Mouse (Mus musculus): ENCODE measurements around the gene Spred2. TPM values are rescaled to one million over a fixed set of nuclear protein-coding genes. Genes with fewer than 3 reads are reported as not detected.
A peak's percentile ranks its signal among the peaks of the same experiment; 100 is the strongest.

The Spred2 gene
- polyA plus RNA-seq, 1 experiment from 2014 or later = 5.4 TPM

GRCm38 (mm10) chr11:19900712-19901111 lies 23.5 kb upstream of the Spred2 start:
- Histone ChIP-seq H3K9ac (ENCODE audit: low read length) (no peak overlapping the region), H3K9me3 (replicated peaks; ENCODE audit: control insufficient read depth, low read length) (peaks cover 5% of the 10 kb centered on the region; the same call in 1 of the 2 replicates), H3K27ac (ENCODE audit: low read depth, low read length) (no peak overlapping the region), H3K4me2 (ENCODE audit: low read length) (no peak overlapping the region), H3K4me1 (ENCODE audit: control insufficient read depth, insufficient read depth, low read length) (no peaks in the 10 kb centered on the region), H3K27me3 (replicated peaks; ENCODE audit: control insufficient read depth, insufficient read depth, low read length) (no peaks in the 10 kb centered on the region), H3K36me3 (ENCODE audit: control insufficient read depth, insufficient read depth, low read length) (no peaks in the 10 kb centered on the region), H3K4me3 (ENCODE audit: low read depth, low read length) (no peak overlapping the region)
- WGBS = 78% methylated on average over 4 of the region's 4 CpGs
- no peak for ATAC-seq
- DNase-seq (ENCODE audit: low spot score) = no peak

GRCm38 (mm10) chr11:19911216-19911615 lies 13.0 kb upstream of the Spred2 start:
- 88% methylated on average over 3 of the region's 3 CpGs for WGBS
- H3K4me2 ChIP-seq (ENCODE audit: low read length) = no peak overlapping the region

GRCm38 (mm10) chr11:19912179-19912578 lies 12.0 kb upstream of the Spred2 start:
- no peak overlapping the region for H3K9ac ChIP-seq (ENCODE audit: low read length)
- H3K4me1 ChIP-seq (ENCODE audit: control insufficient read depth, insufficient read depth, low read length) = no peaks in the 10 kb centered on the region
- DNase-seq (ENCODE audit: low spot score) (no peak), ATAC-seq (no peak)
- peaks cover 9% of the 10 kb centered on the region; the same call in 1 of the 2 replicates for H3K9me3 ChIP-seq (replicated peaks; ENCODE audit: control insufficient read depth, low read length)
- no peak overlapping the region for H3K4me2 ChIP-seq (ENCODE audit: low read length)
- H3K4me3 ChIP-seq (ENCODE audit: low read depth, low read length) = no peak overlapping the region
- WGBS = 84% methylated on average over 6 of the region's 6 CpGs
- H3K27me3 ChIP-seq (replicated peaks; ENCODE audit: control insufficient read depth, insufficient read depth, low read length) = no peaks in the 10 kb centered on the region
- no peaks in the 10 kb centered on the region for H3K36me3 ChIP-seq (ENCODE audit: control insufficient read depth, insufficient read depth, low read length)
- H3K27ac ChIP-seq (ENCODE audit: low read depth, low read length) = no peak overlapping the region

More at GRCm38 (mm10) chr11:19911216-19911615, 13.0 kb upstream of the Spred2 start:
- ATAC-seq (no peak), DNase-seq (ENCODE audit: low spot score) (no peak)
- Histone ChIP-seq H3K27ac (ENCODE audit: low read depth, low read length) (no peak overlapping the region), H3K27me3 (replicated peaks; ENCODE audit: control insufficient read depth, insufficient read depth, low read length) (no peaks in the 10 kb centered on the region), H3K9ac (ENCODE audit: low read length) (no peak overlapping the region), H3K4me1 (ENCODE audit: control insufficient read depth, insufficient read depth, low read length) (no peaks in the 10 kb centered on the region), H3K4me3 (ENCODE audit: low read depth, low read length) (no peak overlapping the region), H3K36me3 (ENCODE audit: control insufficient read depth, insufficient read depth, low read length) (no peaks in the 10 kb centered on the region), H3K9me3 (replicated peaks; ENCODE audit: control insufficient read depth, low read length) (peaks cover 17% of the 10 kb centered on the region; the same call in 1 of the 2 replicates)

- H3K4me2 ChIP-seq (ENCODE audit: low read length) = no peak overlapping the region
- ATAC-seq = no peak
- no peaks in the 10 kb centered on the region for H3K36me3 ChIP-seq (ENCODE audit: control insufficient read depth, insufficient read depth, low read length)
- H3K27me3 ChIP-seq (replicated peaks; ENCODE audit: control insufficient read depth, insufficient read depth, low read length) = no peaks in the 10 kb centered on the region
- no peak overlapping the region for H3K4me3 ChIP-seq (ENCODE audit: low read depth, low read length)
- H3K4me1 ChIP-seq (ENCODE audit: control insufficient read depth, insufficient read depth, low read length) = no peaks in the 10 kb centered on the region
- H3K9me3 ChIP-seq (replicated peaks; ENCODE audit: control insufficient read depth, low read length) = 0 out of 2 replicates have a peak, but pooled peaks cover 8% of the 10 kb centered on the region
- H3K9ac ChIP-seq (ENCODE audit: low read length) = no peak overlapping the region
- no peak for DNase-seq (ENCODE audit: low spot score)
- WGBS = 95% methylated on average over 5 of the region's 5 CpGs
- no peak overlapping the region for H3K27ac ChIP-seq (ENCODE audit: low read depth, low read length)
Measured at GRCm38 (mm10) chr11:19912661-19913060, 11.5 kb upstream of the Spred2 start.

GRCm38 (mm10) chr11:19913761-19914160 lies 10.4 kb upstream of the Spred2 start:
- H3K27ac ChIP-seq (ENCODE audit: low read depth, low read length) = no peak overlapping the region
- WGBS = 90% methylated on average over 4 of the region's 4 CpGs
- no peaks in the 10 kb centered on the region for H3K4me1 ChIP-seq (ENCODE audit: control insufficient read depth, insufficient read depth, low read length)
- no peak overlapping the region for H3K4me3 ChIP-seq (ENCODE audit: low read depth, low read length)
- no peak overlapping the region for H3K4me2 ChIP-seq (ENCODE audit: low read length)
- H3K36me3 ChIP-seq (ENCODE audit: control insufficient read depth, insufficient read depth, low read length) = no peaks in the 10 kb centered on the region
- H3K27me3 ChIP-seq (replicated peaks; ENCODE audit: control insufficient read depth, insufficient read depth, low read length) = no peaks in the 10 kb centered on the region
- ATAC-seq (no peak), DNase-seq (ENCODE audit: low spot score) (no peak)
- H3K9ac ChIP-seq (ENCODE audit: low read length) = no peak overlapping the region
- 0 out of 2 replicates have a peak, but pooled peaks cover 2% of the 10 kb centered on the region for H3K9me3 ChIP-seq (replicated peaks; ENCODE audit: control insufficient read depth, low read length)

GRCm38 (mm10) chr11:19917381-19918245 lies 6.6 kb upstream of the Spred2 start:
- H3K4me3 ChIP-seq (ENCODE audit: low read depth, low read length) = no peak overlapping the region
- H3K4me1 ChIP-seq (ENCODE audit: control insufficient read depth, insufficient read depth, low read length) = peaks cover 3% of the 10 kb centered on the region; the same call in 1 of the 2 replicates
- no peaks in the 10 kb centered on the region for H3K27me3 ChIP-seq (replicated peaks; ENCODE audit: control insufficient read depth, insufficient read depth, low read length)
- H3K4me2 ChIP-seq (ENCODE audit: low read length) = no peak overlapping the region
- no peak overlapping the region for H3K27ac ChIP-seq (ENCODE audit: low read depth, low read length)
- H3K9ac ChIP-seq (ENCODE audit: low read length) = no peak overlapping the region
- ATAC-seq (no peak), DNase-seq (ENCODE audit: low spot score) (no peak)
- no peaks in the 10 kb centered on the region for H3K36me3 ChIP-seq (ENCODE audit: control insufficient read depth, insufficient read depth, low read length)
- H3K9me3 ChIP-seq (replicated peaks; ENCODE audit: control insufficient read depth, low read length) = 0 out of 2 replicates have a peak, but pooled peaks cover 2% of the 10 kb centered on the region
- 15% methylated on average over 9 of the region's 9 CpGs for WGBS

GRCm38 (mm10) chr11:19918246-19918540 lies 6.0 kb upstream of the Spred2 start:
- WGBS = 18% methylated on average over 2 of the region's 2 CpGs
- DNase-seq (ENCODE audit: low spot score) (no peak), ATAC-seq (no peak)
- Histone ChIP-seq H3K4me3 (ENCODE audit: low read depth, low read length) (no peak overlapping the region), H3K4me1 (ENCODE audit: control insufficient read depth, insufficient read depth, low read length) (peaks cover 3% of the 10 kb centered on the region; the same call in 1 of the 2 replicates), H3K4me2 (ENCODE audit: low read length) (no peak overlapping the region), H3K9me3 (replicated peaks; ENCODE audit: control insufficient read depth, low read length) (no peaks in the 10 kb centered on the region), H3K27ac (ENCODE audit: low read depth, low read length) (no peak overlapping the region), H3K27me3 (replicated peaks; ENCODE audit: control insufficient read depth, insufficient read depth, low read length) (no peaks in the 10 kb centered on the region), H3K36me3 (ENCODE audit: control insufficient read depth, insufficient read depth, low read length) (no peaks in the 10 kb centered on the region), H3K9ac (ENCODE audit: low read length) (no peak overlapping the region)

- Histone ChIP-seq H3K4me1 (ENCODE audit: control insufficient read depth, insufficient read depth, low read length) (peaks cover 3% of the 10 kb centered on the region; the same call in 1 of the 2 replicates), H3K4me3 (ENCODE audit: low read depth, low read length) (peak overlapping the region; percentile 58), H3K9me3 (replicated peaks; ENCODE audit: control insufficient read depth, low read length) (no peaks in the 10 kb centered on the region), H3K9ac (ENCODE audit: low read length) (peak overlapping the region; percentile 78), H3K36me3 (ENCODE audit: control insufficient read depth, insufficient read depth, low read length) (no peaks in the 10 kb centered on the region), H3K27ac (ENCODE audit: low read depth, low read length) (peak overlapping the region; percentile 84), H3K27me3 (replicated peaks; ENCODE audit: control insufficient read depth, insufficient read depth, low read length) (no peaks in the 10 kb centered on the region), H3K4me2 (ENCODE audit: low read length) (peak overlapping the region; percentile 70)
- ATAC-seq = peak; percentile 3; the same call in 1 of the 2 replicates
- 2% methylated on average over 6 of the region's 6 CpGs for WGBS
- DNase-seq (ENCODE audit: low spot score) = no peak
Measured at GRCm38 (mm10) chr11:19919460-19919784, 4.8 kb upstream of the Spred2 start.
